Mouse (Mus musculus) liver, postnatal 0 days (tissue): Measurements from ENCODE around the gene Stra8.

ENCODE experiments used
- CTCF ChIP-seq: sonication (generic); IDR thresholded peaks from 2 replicates; pipeline ENCODE4 v1.5.1; 2016; ENCODE audit warnings: antibody characterized with exemption, low read depth
- EP300 ChIP-seq: IDR thresholded peaks from 2 replicates; pipeline ENCODE4 v1.6.1; 2016; ENCODE audit warnings: antibody characterized with exemption, low read depth, mild to moderate bottlenecking

- TF ChIP-seq CTCF (no peak), EP300 (no peak)
Observed at GRCm38 (mm10) chr6:34889185-34889584, 30.8 kb upstream of the Stra8 start.
